Mouse (Mus musculus) adrenal gland, postnatal 36 days (tissue): Measurements from ENCODE around the gene Gm42791. TPM values are rescaled to one million over a fixed set of nuclear protein-coding genes. Genes with fewer than 3 reads are reported as not detected.

ENCODE experiments used
- DNase-seq, 2 experiments: peaks; one replicate each; pipeline ENCODE4 v3.0.0; 2021; ENCODE audit warnings: mixed read lengths in 1 of 2
- total RNA-seq, 2 experiments: library from RNA; stranded (reverse); gene quantifications; 2 replicates each; pipeline ENCODE4 v1.2.3; 2021

Gene Gm42791
- total RNA-seq, 2 experiments from 2014 or later, result 4.2 to 5.7 TPM

GRCm38 (mm10) chr5:148927717-148928223, 67.2 kb downstream of the Gm42791 start:
- no peak for DNase-seq

- no peak for DNase-seq
These were observed 70.4 kb downstream of the Gm42791 start for GRCm38 (mm10) chr5:148924586-148924985.

GRCm38 (mm10) chr5:148924051-148924450, 70.9 kb downstream of the Gm42791 start:
- DNase-seq, result no peak

- DNase-seq, result no peak
These were observed 71.5 kb downstream of the Gm42791 start for GRCm38 (mm10) chr5:148923408-148923807.

GRCm38 (mm10) chr5:148922773-148923172, 72.2 kb downstream of the Gm42791 start:
- DNase-seq, result no peak

GRCm38 (mm10) chr5:148918049-148918448, 76.9 kb downstream of the Gm42791 start:
- no peak for DNase-seq

- DNase-seq, result no peak
These were observed 78.2 kb downstream of the Gm42791 start for GRCm38 (mm10) chr5:148916775-148917174.

- no peak for DNase-seq
These were observed 82.7 kb downstream of the Gm42791 start for GRCm38 (mm10) chr5:148912262-148912661.

GRCm38 (mm10) chr5:148910066-148910465, 84.9 kb downstream of the Gm42791 start:
- DNase-seq, result no peak

- DNase-seq, result peak; percentile 8 to 15
These were observed 85.5 kb downstream of the Gm42791 start for GRCm38 (mm10) chr5:148909402-148909801.

- no peak for DNase-seq
These were observed 85.9 kb downstream of the Gm42791 start for GRCm38 (mm10) chr5:148909057-148909395.

- no peak for DNase-seq
These were observed 86.5 kb downstream of the Gm42791 start for GRCm38 (mm10) chr5:148908191-148909056.

GRCm38 (mm10) chr5:148906305-148906704, 88.6 kb downstream of the Gm42791 start:
- no peak for DNase-seq

GRCm38 (mm10) chr5:148904846-148905245, 90.1 kb downstream of the Gm42791 start:
- peak; percentile 34 to 59 for DNase-seq

GRCm38 (mm10) chr5:148899361-148899760, 95.6 kb downstream of the Gm42791 start:
- no peak for DNase-seq

GRCm38 (mm10) chr5:148897941-148898417, 97.0 kb downstream of the Gm42791 start:
- DNase-seq, result no peak

- DNase-seq, result no peak
These were observed 97.8 kb downstream of the Gm42791 start for GRCm38 (mm10) chr5:148897069-148897702.

GRCm38 (mm10) chr5:148896515-148896914, 98.4 kb downstream of the Gm42791 start:
- no peak for DNase-seq

- DNase-seq, result no peak
These were observed 99.1 kb downstream of the Gm42791 start for GRCm38 (mm10) chr5:148895833-148896232.

GRCm38 (mm10) chr5:148895034-148895433, 99.9 kb downstream of the Gm42791 start:
- no peak for DNase-seq

GRCm38 (mm10) chr5:148890237-148890636, 104.7 kb downstream of the Gm42791 start:
- DNase-seq, result no peak

- no peak for DNase-seq
These were observed 106.9 kb downstream of the Gm42791 start for GRCm38 (mm10) chr5:148888032-148888431.
